In genomic region chr12:94217906-94218305, GRCm38 (mm10) we compare ENCODE assay signal across 19 mouse cellular contexts.
A peak's percentile ranks its signal among the peaks of the same experiment; 100 is the strongest.
DNase-seq lines count a peak whose midpoint lies in the region; ATAC-seq and TF ChIP-seq lines count a peak whose summit lies in the region.
"Had no signal": no experiment of that assay in that cellular context is flagged by ENCODE, and none has a peak within 500 bp of the region (broad histone marks: within the 10 kb centered on the region; RNA-seq: fewer than 3 reads in every experiment).

No protein-coding gene starts in this region.

- H3K9me3 ChIP-seq in hindbrain, embryonic 10.5 days, result no peaks in the 10 kb centered on the region
- no peaks in the 10 kb centered on the region for H3K9me3 ChIP-seq in hindbrain, postnatal 0 days (ENCODE audit: low read length)
- H3K9me3 ChIP-seq: hindbrain, embryonic 15.5 days; kidney, embryonic 15.5 days; limb, embryonic 12.5 days had no signal

- WGBS in hindbrain, embryonic 10.5 days, result 78% methylated on average over 4 of the region's 4 CpGs
- WGBS in hindbrain, postnatal 0 days, result 67% methylated on average over 4 of the region's 4 CpGs

- no peak for TF ChIP-seq CTCF in hindbrain, postnatal 0 days (IDR thresholded peaks at IDR 0.05; ENCODE audit: low read depth)

- H3K27ac ChIP-seq in hindbrain, embryonic 10.5 days, result no peak overlapping the region
- H3K27ac ChIP-seq in hindbrain, postnatal 0 days, result no peak overlapping the region
- H3K27ac ChIP-seq: hindbrain, embryonic 15.5 days; kidney, embryonic 15.5 days; limb, embryonic 12.5 days; macrophage had no signal

- no peak overlapping the region for H3K4me2 ChIP-seq in hindbrain, postnatal 0 days (ENCODE audit: low read depth, low read length)
- H3K4me2 ChIP-seq: hindbrain, embryonic 15.5 days; kidney, embryonic 15.5 days; limb, embryonic 12.5 days had no signal

- H3K36me3 ChIP-seq in hindbrain, embryonic 10.5 days, result no peaks in the 10 kb centered on the region
- H3K36me3 ChIP-seq in hindbrain, postnatal 0 days (ENCODE audit: insufficient read depth, low read length), result no peaks in the 10 kb centered on the region
- H3K36me3 ChIP-seq: hindbrain, embryonic 15.5 days; kidney, embryonic 15.5 days; limb, embryonic 12.5 days had no signal

- no peaks in the 10 kb centered on the region for H3K4me1 ChIP-seq in hindbrain, embryonic 10.5 days (replicated peaks)
- no peaks in the 10 kb centered on the region for H3K4me1 ChIP-seq in hindbrain, postnatal 0 days (ENCODE audit: insufficient read depth, low read length)
- H3K4me1 ChIP-seq: hindbrain, embryonic 15.5 days; kidney, embryonic 15.5 days; limb, embryonic 12.5 days had no signal

- H3K4me3 ChIP-seq in hindbrain, embryonic 10.5 days, result no peak overlapping the region
- no peak overlapping the region for H3K4me3 ChIP-seq in hindbrain, postnatal 0 days (ENCODE audit: low read length)
- H3K4me3 ChIP-seq: hindbrain, embryonic 15.5 days; kidney, embryonic 15.5 days; limb, embryonic 12.5 days had no signal

- peak; percentile 8 for DNase-seq in hindbrain, embryonic 10.5 days (ENCODE audit: low spot score)
- no peak for DNase-seq in hindbrain, postnatal 0 days (ENCODE audit: low spot score)
- peak; percentile 16 for DNase-seq in fibroblast of lung, adult 2 months (ENCODE audit: low read depth)
- peak; percentile 44 to 51 for DNase-seq in heart, adult 9 months (ENCODE audit: low spot score in 2 of 2)
- peak; percentile 24 for DNase-seq in heart, postnatal 4 days
- no peak for DNase-seq in spleen, adult 18-20 months
- no peak for DNase-seq in retina, embryonic 14.5 days (ENCODE audit: low spot score)
- DNase-seq in kidney, postnatal 4 days, result no peak
- DNase-seq: cerebellum, adult 11 months; layer of hippocampus, adult 9-11 months; liver, postnatal 0 days; right cerebral cortex, postnatal 25 days; thymus, postnatal 36 days had no signal

- H3K9ac ChIP-seq in hindbrain, postnatal 0 days (replicated peaks; ENCODE audit: low read length), result no peak overlapping the region
- H3K9ac ChIP-seq: hindbrain, embryonic 15.5 days; kidney, embryonic 15.5 days; limb, embryonic 12.5 days; liver, postnatal 0 days had no signal

- ATAC-seq in hindbrain, postnatal 0 days, result no peak
- ATAC-seq: forebrain, embryonic 16.5 days; liver, postnatal 0 days; midbrain, embryonic 16.5 days had no signal

- H3K27me3 ChIP-seq in hindbrain, embryonic 10.5 days (ENCODE audit: insufficient read depth, poor library complexity, severe bottlenecking), result no peaks in the 10 kb centered on the region
- H3K27me3 ChIP-seq in hindbrain, postnatal 0 days (ENCODE audit: insufficient read depth, low read length), result no peaks in the 10 kb centered on the region
- H3K27me3 ChIP-seq: hindbrain, embryonic 15.5 days; kidney, embryonic 15.5 days; limb, embryonic 12.5 days had no signal

Comparison
In these comparisons a context has a peak if more than half of its experiments do, and no peak if none do; other contexts are left out.
1. DNase-seq: peak in hindbrain, embryonic 10.5 days (single experiment), fibroblast of lung, adult 2 months (single experiment), heart, adult 9 months (2 of 2) and heart, postnatal 4 days (single experiment); none in hindbrain, postnatal 0 days (single experiment), spleen, adult 18-20 months (0 of 2), retina, embryonic 14.5 days (single experiment) and kidney, postnatal 4 days (0 of 2).